Mouse (Mus musculus) hindbrain, embryonic 16.5 days (tissue): ENCODE results near the gene Cuta. TPM values are rescaled to one million over a fixed set of nuclear protein-coding genes. Genes with fewer than 3 reads are reported as not detected.
"Not testable (repeated sequence)": the region's sequence is repeated elsewhere in the genome, so short reads cannot be mapped to it uniquely, and the experiment has no call there.

Experiments used
- ATAC-seq: fragments of 200-750 bp; cut with Nextera tagmentation; 2 replicates; pipeline ENCODE4 v1.8.0; 2017; ENCODE audit warnings: moderate TSS enrichment, moderate library complexity
- H3K27ac ChIP-seq: fragments of 300-500 bp; sonication (generic); 2 replicates; pipeline ENCODE4 v1.5.1; 2014; ENCODE audit warnings: low read depth, mild to moderate bottlenecking, control low read depth, low read length, moderate library complexity
- H3K27me3 ChIP-seq: fragments of 300-500 bp; sonication (generic); replicated peaks from 2 replicates; pipeline ENCODE4 v1.6.1; 2014; ENCODE audit warnings: low read length; ENCODE audit not compliant: control insufficient read depth, insufficient read depth
- H3K36me3 ChIP-seq: fragments of 300-500 bp; sonication (generic); 2 replicates; pipeline ENCODE4 v1.6.1; 2014; ENCODE audit warnings: mild to moderate bottlenecking, low read length, moderate library complexity, mixed read lengths; ENCODE audit not compliant: control insufficient read depth, insufficient read depth
- H3K4me1 ChIP-seq: fragments of 300-500 bp; sonication (generic); 2 replicates; pipeline ENCODE4 v1.6.1; 2014; ENCODE audit warnings: low read depth, low read length; ENCODE audit not compliant: control insufficient read depth, insufficient read depth
- H3K4me2 ChIP-seq: fragments of 300-500 bp; sonication (generic); 2 replicates; pipeline ENCODE4 v1.6.1; 2014; ENCODE audit warnings: mild to moderate bottlenecking, low read length, control low read depth, moderate library complexity
- H3K4me3 ChIP-seq: fragments of 300-500 bp; sonication (generic); 2 replicates; pipeline ENCODE4 v1.5.1; 2014; ENCODE audit warnings: mild to moderate bottlenecking, low read length, control low read depth, moderate library complexity
- H3K9ac ChIP-seq: fragments of 300-500 bp; sonication (generic); 2 replicates; pipeline ENCODE4 v1.6.1; 2014; ENCODE audit warnings: low read depth, mild to moderate bottlenecking, control low read depth, low read length, moderate library complexity
- H3K9me3 ChIP-seq: fragments of 300-500 bp; sonication (generic); 2 replicates; pipeline ENCODE4 v1.6.1; 2014; ENCODE audit warnings: mild to moderate bottlenecking, low read length, moderate library complexity; ENCODE audit not compliant: control insufficient read depth
- WGBS: fragments of 180-500 bp; shearing (Covaris S2); extraction: QIAGEN DNeasy Blood & Tissue Kit; methylation state at CpG from one replicate; pipeline ENCODE4 v1.1.7; 2014; 5-methylcytosine and 5-hydroxymethylcytosine counted together
- polyA plus RNA-seq: library from polyadenylated mRNA; unstranded; fragments of >200 nt; fragmentation: Nextera tagmentation; extraction: Ambion mirVana; gene quantifications from 2 replicates; pipeline ENCODE4 v1.2.1, GENCODE M21; 2015

The Cuta gene
- polyA plus RNA-seq, 1 experiment from 2014 or later = 140 TPM

DNA sequence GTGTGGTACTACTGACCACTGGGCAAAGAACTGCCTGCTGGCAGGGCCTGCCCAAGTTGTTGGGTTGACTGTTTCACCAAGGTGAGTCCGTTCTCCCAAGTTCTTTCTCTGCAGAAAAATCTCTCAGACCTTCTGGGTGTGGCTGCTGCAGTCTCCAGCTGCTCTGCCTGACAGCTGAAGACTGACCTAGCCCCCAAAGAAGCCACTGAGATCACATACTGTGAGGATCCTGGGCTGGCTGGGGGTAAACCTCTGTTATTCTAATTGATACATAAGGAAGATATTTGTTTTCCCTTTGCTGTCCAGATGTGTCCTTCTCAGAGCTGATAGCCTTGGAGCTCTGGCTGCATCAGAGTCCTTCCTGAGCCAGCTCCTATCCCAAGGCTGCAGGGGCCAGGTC is 24.1 kb downstream of the Cuta start:
- H3K4me3 ChIP-seq = no peak overlapping the region
- 23% methylated on average over 1 of the region's 1 CpGs for WGBS
- H3K36me3 ChIP-seq = no peaks in the 10 kb centered on the region
- no peaks in the 10 kb centered on the region for H3K9me3 ChIP-seq
- peaks cover 3% of the 10 kb centered on the region; the same call in 1 of the 2 replicates for H3K4me1 ChIP-seq
- no peak overlapping the region for H3K9ac ChIP-seq
- no peak overlapping the region for H3K4me2 ChIP-seq
- ATAC-seq = no peak
- H3K27me3 ChIP-seq = no peaks in the 10 kb centered on the region
- H3K27ac ChIP-seq = no peak overlapping the region

DNA sequence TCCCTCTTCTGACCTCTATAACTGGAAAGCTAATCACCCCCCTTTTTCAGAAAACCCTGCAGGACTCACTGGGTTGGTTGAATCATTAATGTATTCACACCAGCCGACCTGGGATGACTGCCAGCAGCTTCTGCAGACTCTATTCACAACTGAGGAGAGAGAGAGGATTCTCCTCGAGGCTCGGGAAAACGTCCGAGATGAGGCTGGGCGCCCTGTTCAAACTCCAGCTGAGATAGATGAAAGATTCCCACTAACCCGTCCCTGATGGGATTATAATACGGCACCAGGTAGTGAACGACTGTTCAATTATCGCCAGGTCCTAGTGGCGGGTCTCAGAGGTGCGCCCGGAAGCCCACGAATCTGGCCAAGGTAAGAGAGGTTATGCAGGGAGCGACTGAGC is 31.9 kb downstream of the Cuta start:
- not testable (repeated sequence) for ATAC-seq, H3K9me3 ChIP-seq, H3K27ac ChIP-seq, H3K4me1 ChIP-seq, H3K36me3 ChIP-seq, H3K4me3 ChIP-seq, H3K4me2 ChIP-seq, H3K9ac ChIP-seq, H3K27me3 ChIP-seq
- WGBS = 71% methylated on average over 14 of the region's 15 CpGs

DNA sequence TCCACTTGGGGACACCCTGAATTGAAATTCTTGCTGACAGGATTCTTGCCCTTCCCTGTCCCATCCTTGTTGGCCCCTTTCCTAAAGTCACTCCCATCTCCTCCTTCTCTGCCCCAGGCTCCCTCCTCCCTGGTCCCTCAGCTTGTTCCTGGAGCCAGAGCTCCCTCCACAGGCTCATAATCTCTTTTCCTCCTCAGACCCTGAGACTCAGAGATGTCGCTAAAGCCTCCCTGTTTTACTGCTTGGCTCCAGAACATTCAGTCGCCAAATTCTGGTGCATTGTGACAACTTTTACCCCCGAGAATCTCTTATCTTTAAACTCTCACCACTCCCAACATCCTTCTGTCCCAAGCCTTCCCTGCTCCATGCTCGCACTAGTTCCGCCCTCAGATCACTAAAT is 35.0 kb downstream of the Cuta start:
- H3K4me1 ChIP-seq = no peaks in the 10 kb centered on the region
- no peak overlapping the region for H3K27ac ChIP-seq
- WGBS = 66% methylated on average over 5 of the region's 5 CpGs
- ATAC-seq = no peak
- no peaks in the 10 kb centered on the region for H3K27me3 ChIP-seq
- no peaks in the 10 kb centered on the region for H3K36me3 ChIP-seq
- no peaks in the 10 kb centered on the region for H3K9me3 ChIP-seq
- H3K4me2 ChIP-seq = no peak overlapping the region
- no peak overlapping the region for H3K4me3 ChIP-seq
- H3K9ac ChIP-seq = no peak overlapping the region

DNA sequence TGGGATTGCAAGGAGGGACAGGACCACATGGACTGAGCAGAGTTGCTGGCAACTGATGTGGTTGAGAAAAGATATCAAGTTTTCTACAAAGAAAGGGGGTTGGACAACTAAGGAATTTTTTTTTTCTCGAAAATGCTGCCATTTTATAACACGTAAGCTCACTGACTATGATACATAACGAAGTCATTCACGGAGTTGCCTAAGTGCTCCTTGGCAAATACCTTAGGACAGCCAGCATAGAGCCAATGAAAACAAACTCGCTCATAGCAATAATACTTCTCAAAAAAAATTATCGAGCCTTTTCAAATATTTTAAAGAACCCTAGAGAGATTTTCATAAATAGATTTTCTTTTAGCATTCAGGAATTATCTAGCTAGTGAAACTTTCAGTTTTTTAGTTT is 38.5 kb downstream of the Cuta start:
- no peaks in the 10 kb centered on the region for H3K36me3 ChIP-seq
- no peak overlapping the region for H3K27ac ChIP-seq
- no peaks in the 10 kb centered on the region for H3K9me3 ChIP-seq
- no peak overlapping the region for H3K9ac ChIP-seq
- 0 out of 2 replicates have a peak, but pooled peaks cover 2% of the 10 kb centered on the region for H3K27me3 ChIP-seq
- H3K4me2 ChIP-seq = no peak overlapping the region
- H3K4me1 ChIP-seq = no peaks in the 10 kb centered on the region
- H3K4me3 ChIP-seq = no peak overlapping the region
- WGBS = 83% methylated on average over 6 of the region's 6 CpGs
- no peak for ATAC-seq

DNA sequence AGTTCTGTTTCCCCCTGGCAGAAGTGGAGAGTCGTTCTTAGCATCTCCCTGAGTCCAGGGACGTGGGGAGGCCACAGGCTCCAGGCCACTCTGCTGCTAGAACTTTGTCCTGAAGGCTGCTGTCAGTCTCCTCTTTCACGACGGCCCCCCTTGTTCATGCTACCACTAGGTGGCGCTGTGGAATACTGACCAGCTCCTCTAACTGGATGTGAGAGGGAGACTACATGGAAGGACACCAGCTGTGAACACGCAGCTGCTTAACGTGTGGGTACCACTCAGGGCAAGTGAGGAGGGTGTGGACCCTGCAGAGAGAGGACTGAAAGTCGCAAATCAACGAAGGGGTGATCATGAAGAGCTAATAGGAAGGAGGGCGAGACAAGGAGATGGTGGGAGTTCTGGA is 43.8 kb downstream of the Cuta start:
- ATAC-seq = no peak
- Histone ChIP-seq H3K4me2 (no peak overlapping the region), H3K9me3 (no peaks in the 10 kb centered on the region), H3K27me3 (0 out of 2 replicates have a peak, but pooled peaks cover 2% of the 10 kb centered on the region), H3K4me1 (peaks cover 6% of the 10 kb centered on the region), H3K9ac (no peak overlapping the region), H3K4me3 (no peak overlapping the region), H3K36me3 (no peaks in the 10 kb centered on the region), H3K27ac (no peak overlapping the region)
- WGBS = 17% methylated on average over 10 of the region's 10 CpGs

DNA sequence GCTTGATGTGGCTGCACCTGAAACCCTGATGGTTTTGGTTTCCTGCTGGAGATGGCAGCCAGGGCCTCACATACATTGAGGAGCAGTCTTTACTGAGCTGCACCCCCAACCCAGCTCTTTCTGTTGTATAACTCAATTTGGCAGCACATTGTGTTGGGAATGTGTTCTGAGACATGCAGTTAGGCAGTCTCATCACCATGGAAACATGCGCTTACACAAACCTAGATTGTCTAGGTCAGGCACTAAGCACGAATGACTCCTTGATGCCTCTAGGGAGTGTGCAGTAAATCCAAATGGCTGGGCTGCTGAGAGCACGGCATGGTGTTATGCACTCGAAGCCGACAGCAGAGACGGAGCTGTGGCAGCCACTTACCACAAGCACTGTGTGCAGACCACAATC is 45.0 kb downstream of the Cuta start:
- 54% methylated on average over 6 of the region's 6 CpGs for WGBS
- no peak overlapping the region for H3K27ac ChIP-seq
- no peak overlapping the region for H3K4me3 ChIP-seq
- no peaks in the 10 kb centered on the region for H3K36me3 ChIP-seq
- H3K9ac ChIP-seq = no peak overlapping the region
- H3K27me3 ChIP-seq = 0 out of 2 replicates have a peak, but pooled peaks cover 2% of the 10 kb centered on the region
- no peak for ATAC-seq
- H3K9me3 ChIP-seq = no peaks in the 10 kb centered on the region
- H3K4me2 ChIP-seq = no peak overlapping the region
- H3K4me1 ChIP-seq = peaks cover 6% of the 10 kb centered on the region

DNA sequence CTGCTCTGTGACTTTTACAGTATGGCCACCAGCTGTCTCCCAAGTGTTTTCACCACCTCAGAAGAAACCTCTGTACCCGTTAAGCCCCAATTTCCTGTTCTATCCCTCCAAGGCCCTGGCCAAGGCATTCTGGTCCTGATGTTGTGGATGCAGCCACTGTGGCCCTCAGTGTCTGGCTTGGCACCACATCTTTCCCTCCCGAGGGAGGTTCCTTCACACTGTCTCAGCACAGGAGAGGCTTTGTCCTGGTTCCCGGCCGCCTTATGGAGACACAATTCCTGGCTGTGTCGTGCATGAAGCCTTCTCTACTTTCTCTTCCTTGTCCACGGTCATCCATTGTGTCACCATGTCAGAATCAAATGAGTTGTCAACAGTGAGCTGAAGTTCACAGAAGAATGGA is 45.9 kb downstream of the Cuta start:
- no peak overlapping the region for H3K9ac ChIP-seq
- 42% methylated on average over 6 of the region's 6 CpGs for WGBS
- peaks cover 6% of the 10 kb centered on the region for H3K4me1 ChIP-seq
- ATAC-seq = no peak; the same call in 1 of the 2 replicates
- H3K27ac ChIP-seq = no peak overlapping the region
- no peak overlapping the region for H3K4me3 ChIP-seq
- no peaks in the 10 kb centered on the region for H3K36me3 ChIP-seq
- no peak overlapping the region for H3K4me2 ChIP-seq
- H3K27me3 ChIP-seq = 0 out of 2 replicates have a peak, but pooled peaks cover 4% of the 10 kb centered on the region
- no peaks in the 10 kb centered on the region for H3K9me3 ChIP-seq

DNA sequence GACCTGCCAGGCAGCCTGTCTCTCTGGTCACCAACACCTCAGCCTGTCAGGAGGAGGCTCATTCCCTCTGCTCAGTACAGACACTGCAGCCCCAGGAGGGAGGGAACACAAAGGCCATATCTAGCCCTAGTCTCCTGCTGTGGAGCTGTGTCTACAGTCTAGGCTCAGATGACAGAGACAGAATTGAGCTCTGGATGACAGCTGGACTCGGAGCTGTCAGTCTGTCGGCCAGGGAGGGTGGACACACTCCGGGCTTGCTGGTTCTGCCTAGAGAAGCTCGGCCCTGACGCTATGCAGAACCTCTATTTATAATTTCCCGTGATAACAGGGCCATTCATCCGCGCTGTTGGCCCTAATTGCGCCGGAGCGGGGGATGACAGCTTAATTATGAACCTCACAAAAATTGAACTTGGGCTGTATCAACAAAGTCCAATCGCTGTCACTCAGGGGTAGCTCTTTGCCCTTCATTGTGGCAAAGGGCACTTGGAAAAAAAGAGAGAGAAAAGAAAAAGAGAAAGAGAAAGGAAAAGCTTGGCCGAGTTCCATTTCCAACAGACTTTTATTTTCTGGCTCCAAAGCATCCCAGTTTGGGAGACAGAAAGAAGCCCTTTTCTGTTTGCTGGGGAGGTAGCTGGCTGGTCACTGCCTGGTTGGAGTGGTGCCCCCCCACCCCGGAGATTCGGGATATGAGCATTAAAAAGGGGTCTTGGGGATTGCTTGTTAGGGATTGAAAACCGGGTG is 46.6 kb downstream of the Cuta start:
- Histone ChIP-seq H3K27me3 (0 out of 2 replicates have a peak, but pooled peaks cover 4% of the 10 kb centered on the region), H3K4me3 (no peak overlapping the region), H3K27ac (no peak overlapping the region), H3K36me3 (no peaks in the 10 kb centered on the region), H3K9ac (peak overlapping the region; percentile 17; the same call in 1 of the 2 replicates), H3K4me1 (peaks cover 6% of the 10 kb centered on the region), H3K9me3 (no peaks in the 10 kb centered on the region), H3K4me2 (peak overlapping the region; percentile 0; the same call in 1 of the 2 replicates)
- WGBS = 26% methylated on average over 16 of the region's 16 CpGs
- ATAC-seq = no peak

DNA sequence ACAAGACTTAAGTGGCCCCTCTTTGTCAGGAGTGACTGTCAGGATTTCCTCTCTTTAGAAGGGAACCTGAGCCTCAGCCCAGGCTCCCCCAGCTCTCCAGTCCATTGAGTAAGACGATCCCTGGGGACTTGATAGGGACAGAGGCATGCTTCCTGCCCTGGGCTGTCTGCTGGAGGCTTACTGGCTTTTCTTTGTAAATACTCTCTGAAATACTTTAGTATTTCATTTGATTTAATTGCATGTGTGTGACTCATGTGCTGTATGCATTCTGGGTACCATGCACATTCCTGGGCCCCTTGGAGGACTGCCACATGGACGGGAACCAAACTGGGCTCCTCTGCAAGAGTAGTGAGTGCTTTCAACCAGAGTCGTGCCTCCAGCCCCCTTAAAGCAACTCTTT is 51.4 kb downstream of the Cuta start:
- H3K9ac ChIP-seq = no peak overlapping the region
- no peak overlapping the region for H3K4me2 ChIP-seq
- ATAC-seq = no peak
- WGBS = 23% methylated on average over 3 of the region's 3 CpGs
- H3K4me3 ChIP-seq = no peak overlapping the region
- H3K9me3 ChIP-seq = no peaks in the 10 kb centered on the region
- H3K36me3 ChIP-seq = no peaks in the 10 kb centered on the region
- H3K4me1 ChIP-seq = peaks cover 19% of the 10 kb centered on the region
- H3K27ac ChIP-seq = no peak overlapping the region
- H3K27me3 ChIP-seq = peaks cover 6% of the 10 kb centered on the region; the same call in 1 of the 2 replicates
